Mouse (Mus musculus) liver, embryonic 11.5 days (tissue): ENCODE data around the gene Ell. TPM values are rescaled to one million over a fixed set of nuclear protein-coding genes. Genes with fewer than 3 reads are reported as not detected.

Experiments
- ATAC-seq: fragments of 200-750 bp; cut with Nextera tagmentation; replicated peaks from 2 replicates; pipeline ENCODE4 v1.8.0; 2017; ENCODE audit warnings: moderate number of reproducible peaks, mild to moderate bottlenecking, moderate TSS enrichment, moderate library complexity; ENCODE audit not compliant: low FRiP score
- DNase-seq: peaks from one replicate; pipeline ENCODE4 v3.0.0-alpha.2; 2017; ENCODE audit warnings: low spot score
- H3K27ac ChIP-seq: fragments of 300-500 bp; sonication (generic); 2 replicates; pipeline ENCODE4 v1.5.1; 2014; ENCODE audit warnings: mild to moderate bottlenecking, low read depth, low read length, control low read depth
- H3K27me3 ChIP-seq: fragments of 300-500 bp; sonication (generic); replicated peaks from 2 replicates; pipeline ENCODE4 v1.6.1; 2014; ENCODE audit warnings: low read length, mixed read lengths; ENCODE audit not compliant: control insufficient read depth, insufficient read depth
- H3K36me3 ChIP-seq: fragments of 300-500 bp; sonication (generic); 2 replicates; pipeline ENCODE4 v1.6.1; 2014; ENCODE audit warnings: mild to moderate bottlenecking, low read length, moderate library complexity, mixed read lengths; ENCODE audit not compliant: control insufficient read depth, insufficient read depth
- H3K4me1 ChIP-seq: fragments of 300-500 bp; sonication (generic); replicated peaks from 2 replicates; pipeline ENCODE4 v1.6.1; 2014; ENCODE audit warnings: low read length, mixed read lengths; ENCODE audit not compliant: control insufficient read depth, insufficient read depth
- H3K4me2 ChIP-seq: fragments of 300-500 bp; sonication (generic); 2 replicates; pipeline ENCODE4 v1.6.1; 2014; ENCODE audit warnings: mild to moderate bottlenecking, control low read depth, moderate library complexity
- H3K4me3 ChIP-seq: fragments of 300-500 bp; sonication (generic); 2 replicates; pipeline ENCODE4 v1.5.1; 2014; ENCODE audit warnings: low read depth, low read length, control low read depth
- H3K9ac ChIP-seq: fragments of 300-500 bp; sonication (generic); 2 replicates; pipeline ENCODE4 v1.6.1; 2014; ENCODE audit warnings: low read depth, low read length, control low read depth
- H3K9me3 ChIP-seq: fragments of 300-500 bp; sonication (generic); 2 replicates; pipeline ENCODE4 v1.6.1; 2016; ENCODE audit warnings: low read length, inconsistent platforms, mixed read lengths; ENCODE audit not compliant: control insufficient read depth
- WGBS: fragments of 180-500 bp; shearing (Covaris S2); extraction: QIAGEN DNeasy Blood & Tissue Kit; methylation state at CpG from one replicate; pipeline ENCODE4 v1.1.7; 2014; 5-methylcytosine and 5-hydroxymethylcytosine counted together
- polyA plus RNA-seq: library from polyadenylated mRNA; unstranded; fragments of >200 nt; fragmentation: Nextera tagmentation; extraction: Ambion mirVana; gene quantifications from 2 replicates; pipeline ENCODE4 v1.2.1, GENCODE M21; 2014

The Ell gene
- polyA plus RNA-seq, 1 experiment from 2014 or later = 20.7 TPM

GRCm38 (mm10) chr8:70495001-70495770 is 44.1 kb upstream of the Ell start:
- ATAC-seq (no peak), DNase-seq (no peak)
- Histone ChIP-seq H3K4me3 (peak overlapping the region; percentile 14; the same call in 1 of the 2 replicates), H3K4me2 (no peak overlapping the region), H3K9ac (no peak overlapping the region), H3K36me3 (no peaks in the 10 kb centered on the region), H3K27me3 (peaks cover 99% of the 10 kb centered on the region), H3K9me3 (no peaks in the 10 kb centered on the region), H3K27ac (no peak overlapping the region), H3K4me1 (peaks cover 29% of the 10 kb centered on the region)
- WGBS = 5% methylated on average over 21 of the region's 21 CpGs

- H3K4me1 ChIP-seq = peaks cover 31% of the 10 kb centered on the region
- ATAC-seq (no peak), DNase-seq (no peak)
- WGBS = 9% methylated on average over 12 of the region's 12 CpGs
- H3K4me3 ChIP-seq = peak overlapping the region; percentile 14; the same call in 1 of the 2 replicates
- no peak overlapping the region for H3K4me2 ChIP-seq
- H3K27me3 ChIP-seq = peaks cover 97% of the 10 kb centered on the region
- no peak overlapping the region for H3K9ac ChIP-seq
- no peaks in the 10 kb centered on the region for H3K9me3 ChIP-seq
- H3K36me3 ChIP-seq = no peaks in the 10 kb centered on the region
- no peak overlapping the region for H3K27ac ChIP-seq
Measured at GRCm38 (mm10) chr8:70495771-70496062, 43.5 kb upstream of the Ell start.

GRCm38 (mm10) chr8:70500386-70501301 is 38.6 kb upstream of the Ell start:
- Histone ChIP-seq H3K36me3 (0 out of 2 replicates have a peak, but pooled peaks cover 4% of the 10 kb centered on the region), H3K4me2 (peak overlapping the region; percentile 82), H3K4me1 (peaks cover 42% of the 10 kb centered on the region), H3K9me3 (no peaks in the 10 kb centered on the region), H3K9ac (peak overlapping the region; percentile 66), H3K4me3 (peak overlapping the region; percentile 40), H3K27me3 (peaks cover 76% of the 10 kb centered on the region), H3K27ac (peak overlapping the region; percentile 80)
- ATAC-seq (peak; percentile 85), DNase-seq (peak; percentile 61)
- WGBS = 6% methylated on average over 39 of the region's 39 CpGs

GRCm38 (mm10) chr8:70501820-70502529 is 37.3 kb upstream of the Ell start:
- peaks cover 46% of the 10 kb centered on the region for H3K4me1 ChIP-seq
- H3K9me3 ChIP-seq = no peaks in the 10 kb centered on the region
- H3K27me3 ChIP-seq = peaks cover 63% of the 10 kb centered on the region
- H3K9ac ChIP-seq = peak overlapping the region; percentile 37
- 0 out of 2 replicates have a peak, but pooled peaks cover 4% of the 10 kb centered on the region for H3K36me3 ChIP-seq
- H3K4me3 ChIP-seq = peak overlapping the region; percentile 30
- 17% methylated on average over 23 of the region's 23 CpGs for WGBS
- H3K4me2 ChIP-seq = peak overlapping the region; percentile 82
- ATAC-seq (no peak), DNase-seq (peak; percentile 52)
- no peak overlapping the region for H3K27ac ChIP-seq

GRCm38 (mm10) chr8:70502540-70502939 is 36.7 kb upstream of the Ell start:
- Histone ChIP-seq H3K4me1 (peaks cover 46% of the 10 kb centered on the region), H3K4me3 (peak overlapping the region; percentile 30; the same call in 1 of the 2 replicates), H3K9ac (no peak overlapping the region; the same call in 1 of the 2 replicates), H3K27me3 (peaks cover 57% of the 10 kb centered on the region), H3K4me2 (peak overlapping the region; percentile 82), H3K9me3 (no peaks in the 10 kb centered on the region), H3K27ac (no peak overlapping the region), H3K36me3 (peaks cover 4% of the 10 kb centered on the region)
- ATAC-seq (no peak), DNase-seq (no peak)
- 26% methylated on average over 12 of the region's 12 CpGs for WGBS

GRCm38 (mm10) chr8:70503062-70503750 is 36.1 kb upstream of the Ell start:
- Histone ChIP-seq H3K36me3 (peaks cover 10% of the 10 kb centered on the region), H3K4me1 (peaks cover 50% of the 10 kb centered on the region), H3K9me3 (no peaks in the 10 kb centered on the region), H3K9ac (no peak overlapping the region), H3K27me3 (peaks cover 50% of the 10 kb centered on the region), H3K27ac (no peak overlapping the region), H3K4me3 (no peak overlapping the region; the same call in 1 of the 2 replicates), H3K4me2 (peak overlapping the region; percentile 82)
- DNase-seq = peak; percentile 83
- no peak for ATAC-seq
- WGBS = 17% methylated on average over 46 of the region's 46 CpGs

- ATAC-seq (no peak), DNase-seq (no peak)
- Histone ChIP-seq H3K9ac (no peak overlapping the region), H3K4me1 (peaks cover 52% of the 10 kb centered on the region), H3K4me2 (no peak overlapping the region), H3K27ac (no peak overlapping the region), H3K9me3 (no peaks in the 10 kb centered on the region), H3K4me3 (no peak overlapping the region), H3K36me3 (peaks cover 20% of the 10 kb centered on the region), H3K27me3 (peaks cover 39% of the 10 kb centered on the region)
- 77% methylated on average over 16 of the region's 16 CpGs for WGBS
Measured at GRCm38 (mm10) chr8:70504291-70504716, 35.0 kb upstream of the Ell start.

- H3K4me3 ChIP-seq = no peak overlapping the region
- no peaks in the 10 kb centered on the region for H3K9me3 ChIP-seq
- H3K4me1 ChIP-seq = peaks cover 47% of the 10 kb centered on the region
- H3K9ac ChIP-seq = no peak overlapping the region
- H3K27me3 ChIP-seq = peaks cover 35% of the 10 kb centered on the region
- WGBS = 69% methylated on average over 3 of the region's 3 CpGs
- DNase-seq (peak; percentile 75), ATAC-seq (no peak)
- no peak overlapping the region for H3K4me2 ChIP-seq
- peaks cover 20% of the 10 kb centered on the region for H3K36me3 ChIP-seq
- H3K27ac ChIP-seq = no peak overlapping the region
Measured at GRCm38 (mm10) chr8:70504851-70505250, 34.4 kb upstream of the Ell start.
